Mouse (Mus musculus): ENCODE results near the gene Tmx2. TPM values are rescaled to one million over a fixed set of nuclear protein-coding genes. Genes with fewer than 3 reads are reported as not detected.
"Not testable (repeated sequence)": the region's sequence is repeated elsewhere in the genome, so short reads cannot be mapped to it uniquely, and the experiment has no call there.

Tmx2 gene
- total RNA-seq, 2 experiments from 2014 or later: 209 to 211 TPM

GRCm38 (mm10) chr2:84695007-84695695 is 16.2 kb upstream of the Tmx2 start:
- intact Hi-C loops (cut with DNase I): no loop called here
- no peak for DNase-seq (ENCODE audit: low spot score in 2 of 2)

- intact Hi-C loops (cut with DNase I): no loop called here
- DNase-seq (ENCODE audit: low spot score in 2 of 2): no peak
These were observed 11.1 kb upstream of the Tmx2 start for GRCm38 (mm10) chr2:84690050-84690449.

GRCm38 (mm10) chr2:84688080-84688844 is 9.3 kb upstream of the Tmx2 start:
- no peak for DNase-seq (ENCODE audit: low spot score in 2 of 2)
- intact Hi-C loops (cut with DNase I): no loop called here

- intact Hi-C loops (cut with DNase I): no loop called here
These were observed 3.8 kb upstream of the Tmx2 start for GRCm38 (mm10) chr2:84682605-84683183.

GRCm38 (mm10) chr2:84677968-84678880 is 716 bp downstream of the Tmx2 start, which contains the start of the genes Gm28635 and Med19:
Gene Gm28635, minus strand, starts transcription at chr2:84678041.
Gene Med19, plus strand, starts transcription at chr2:84678402.
- DNase-seq (ENCODE audit: low spot score in 2 of 2): peak; percentile 95 to 99
- intact Hi-C loops (cut with DNase I): loop anchor here (5.0 kb wide), 1 partner anchor 34 kb away; no protein-coding TSS in a partner anchor

More at GRCm38 (mm10) chr2:84682605-84683183, 3.8 kb upstream of the Tmx2 start:
- no peak for DNase-seq (ENCODE audit: low spot score in 2 of 2)

GRCm38 (mm10) chr2:84677270-84677967 is 1.5 kb downstream of the Tmx2 start:
- intact Hi-C loops (cut with DNase I): loop anchor here (5.0 kb wide), 1 partner anchor 35 kb away; no protein-coding TSS in a partner anchor
- DNase-seq (ENCODE audit: low spot score in 2 of 2): no peak

- DNase-seq (ENCODE audit: low spot score in 2 of 2); intact Hi-C loops (cut with DNase I): not testable (repeated sequence)
These were observed 7.4 kb downstream of the Tmx2 start for GRCm38 (mm10) chr2:84671535-84671934.

- intact Hi-C loops (cut with DNase I): no loop called here
- DNase-seq (ENCODE audit: low spot score in 2 of 2): peak; percentile 92 to 96
These were observed 8.4 kb downstream of the Tmx2 start, which contains the start of gene Selenoh for GRCm38 (mm10) chr2:84670569-84670933. Gene Selenoh, minus strand, starts transcription at chr2:84670770.

- DNase-seq (ENCODE audit: low spot score in 2 of 2): no peak
- intact Hi-C loops (cut with DNase I): no loop called here
These were observed 8.9 kb downstream of the Tmx2 start for GRCm38 (mm10) chr2:84669828-84670568.

GRCm38 (mm10) chr2:84666081-84666480 is 12.9 kb downstream of the Tmx2 start:
- intact Hi-C loops (cut with DNase I): no loop called here
- no peak for DNase-seq (ENCODE audit: low spot score in 2 of 2)

- DNase-seq (ENCODE audit: low spot score in 2 of 2): peak in 1 of 2 experiments; percentile 26
- intact Hi-C loops (cut with DNase I): loop anchor here (5.0 kb wide), 2 partner anchors 46 to 206 kb away; no protein-coding TSS in a partner anchor
These were observed 16.1 kb downstream of the Tmx2 start for GRCm38 (mm10) chr2:84662866-84663265.

GRCm38 (mm10) chr2:84660253-84660652 is 18.7 kb downstream of the Tmx2 start:
- peak; percentile 65 to 67 for DNase-seq (ENCODE audit: low spot score in 2 of 2)

GRCm38 (mm10) chr2:84658806-84659205 is 20.1 kb downstream of the Tmx2 start, which contains the start of gene Btbd18:
Gene Btbd18, plus strand, starts transcription at chr2:84659079.
- intact Hi-C loops (cut with DNase I): no loop called here
- DNase-seq (ENCODE audit: low spot score in 2 of 2): no peak

More at GRCm38 (mm10) chr2:84660253-84660652, 18.7 kb downstream of the Tmx2 start:
- intact Hi-C loops (cut with DNase I): loop anchor here (5.0 kb wide), 2 partner anchors 43 to 203 kb away; no protein-coding TSS in a partner anchor

- DNase-seq (ENCODE audit: low spot score in 2 of 2): no peak
- intact Hi-C loops (cut with DNase I): no loop called here
These were observed 23.1 kb downstream of the Tmx2 start for GRCm38 (mm10) chr2:84655864-84656263.

GRCm38 (mm10) chr2:84653354-84653753 is 25.6 kb downstream of the Tmx2 start:
- intact Hi-C loops (cut with DNase I): no loop called here
- no peak for DNase-seq (ENCODE audit: low spot score in 2 of 2)

- intact Hi-C loops (cut with DNase I): no loop called here
- peak; percentile 87 to 94 for DNase-seq (ENCODE audit: low spot score in 2 of 2)
These were observed 28.3 kb downstream of the Tmx2 start, which contains the start of gene Ctnnd1 for GRCm38 (mm10) chr2:84650464-84651195. Gene Ctnnd1, minus strand, starts transcription at chr2:84650765.

GRCm38 (mm10) chr2:84649674-84650073 is 29.3 kb downstream of the Tmx2 start:
- intact Hi-C loops (cut with DNase I): loop anchor here (2.0 to 5.0 kb wide), 2 partner anchors 15 to 92 kb away; no protein-coding TSS in a partner anchor
- no peak for DNase-seq (ENCODE audit: low spot score in 2 of 2)
